Mouse (Mus musculus) granulocyte monocyte progenitor cell, adult 5-6 weeks (primary cell): ENCODE measurements at regions not wholly inside any gene's neighbourhood (a gene's known extent, or its start where the extent isn't known, plus 50 kb on each side); places are given as distances from the start of the nearest gene placed in this dataset.

Experiments used
- ATAC-seq: replicated peaks from 2 replicates; pipeline ENCODE4 v1.8.0; 2016; ENCODE audit warnings: mild to moderate bottlenecking, moderate TSS enrichment, inconsistent platforms; ENCODE audit not compliant: poor library complexity, severe bottlenecking

GRCm38 (mm10) chr19:53446216-53446615 lies 55.8 kb upstream of the Smndc1 start:
- ATAC-seq = no peak

- ATAC-seq = no peak
These were observed 54.3 kb upstream of the Smndc1 start for GRCm38 (mm10) chr19:53444646-53445045.

- no peak for ATAC-seq
These were observed 52.6 kb upstream of the Smndc1 start for GRCm38 (mm10) chr19:53442756-53443654.

- no peak for ATAC-seq
These were observed 51.8 kb upstream of the Smndc1 start for GRCm38 (mm10) chr19:53442132-53442610.

- 0 out of 2 replicates have a peak, but pooled peaks have one; percentile 14 for ATAC-seq
These were observed 51.2 kb upstream of the Smndc1 start for GRCm38 (mm10) chr19:53441449-53442131.

- ATAC-seq = no peak
These were observed 50.1 kb upstream of the Smndc1 start for GRCm38 (mm10) chr19:53440327-53441055.
